Mouse (Mus musculus) lung, adult 2 months (tissue): ENCODE results near the gene Tmem59.

Experiments used
- CTCF ChIP-seq: fragments of 200-500 bp; IDR thresholded peaks from 2 replicates; pipeline ENCODE4 v1.5.1; 2011; ENCODE audit warnings: mild to moderate bottlenecking, low read length, control low read depth; ENCODE audit not compliant: insufficient read depth
- POLR2A ChIP-seq: fragments of 200-500 bp; IDR thresholded peaks from 2 replicates; pipeline ENCODE4 v1.6.1; 2011; ENCODE audit warnings: low read depth, mild to moderate bottlenecking, control low read depth, low read length, borderline replicate concordance; ENCODE audit errors: extremely low read depth

DNA sequence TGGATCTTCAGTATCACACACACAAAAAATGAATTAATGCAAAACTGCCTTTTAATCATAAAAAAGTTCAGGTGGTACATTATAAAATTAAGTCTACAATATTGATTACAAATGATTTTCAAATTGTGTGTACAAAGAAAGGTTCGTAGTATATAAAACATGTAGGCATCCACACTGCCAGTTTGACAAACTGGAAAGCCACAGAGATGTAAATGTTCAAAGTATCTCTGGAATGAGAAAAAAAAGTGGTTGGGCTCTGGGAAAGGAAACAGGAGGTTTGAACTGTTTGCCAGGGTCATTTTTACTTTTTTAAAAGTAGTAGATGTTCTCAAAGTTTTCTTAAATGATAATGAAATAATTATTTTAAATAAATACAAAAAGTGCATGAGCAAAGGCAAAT is 67.8 kb downstream of the Tmem59 start:
- TF ChIP-seq CTCF (no peak), POLR2A (no peak)
